Mouse (Mus musculus) mesoderm, embryonic 11.5 days (tissue): ENCODE data around the gene Asrgl1.
"Not testable (repeated sequence)": the region's sequence is repeated elsewhere in the genome, so short reads cannot be mapped to it uniquely, and the experiment has no call there.

Experiments
- DNase-seq: peaks from one replicate; pipeline ENCODE4 v3.0.0-alpha.2; 2012; ENCODE audit warnings: low read depth, low spot score

Asrgl1 gene

GRCm38 (mm10) chr19:9105101-9105685 is 30.2 kb downstream of the Asrgl1 start:
- DNase-seq, result no peak

- no peak for DNase-seq
These were observed 31.4 kb downstream of the Asrgl1 start for GRCm38 (mm10) chr19:9103986-9104385.

- DNase-seq, result no peak
These were observed 34.4 kb downstream of the Asrgl1 start for GRCm38 (mm10) chr19:9101062-9101457.

DNA sequence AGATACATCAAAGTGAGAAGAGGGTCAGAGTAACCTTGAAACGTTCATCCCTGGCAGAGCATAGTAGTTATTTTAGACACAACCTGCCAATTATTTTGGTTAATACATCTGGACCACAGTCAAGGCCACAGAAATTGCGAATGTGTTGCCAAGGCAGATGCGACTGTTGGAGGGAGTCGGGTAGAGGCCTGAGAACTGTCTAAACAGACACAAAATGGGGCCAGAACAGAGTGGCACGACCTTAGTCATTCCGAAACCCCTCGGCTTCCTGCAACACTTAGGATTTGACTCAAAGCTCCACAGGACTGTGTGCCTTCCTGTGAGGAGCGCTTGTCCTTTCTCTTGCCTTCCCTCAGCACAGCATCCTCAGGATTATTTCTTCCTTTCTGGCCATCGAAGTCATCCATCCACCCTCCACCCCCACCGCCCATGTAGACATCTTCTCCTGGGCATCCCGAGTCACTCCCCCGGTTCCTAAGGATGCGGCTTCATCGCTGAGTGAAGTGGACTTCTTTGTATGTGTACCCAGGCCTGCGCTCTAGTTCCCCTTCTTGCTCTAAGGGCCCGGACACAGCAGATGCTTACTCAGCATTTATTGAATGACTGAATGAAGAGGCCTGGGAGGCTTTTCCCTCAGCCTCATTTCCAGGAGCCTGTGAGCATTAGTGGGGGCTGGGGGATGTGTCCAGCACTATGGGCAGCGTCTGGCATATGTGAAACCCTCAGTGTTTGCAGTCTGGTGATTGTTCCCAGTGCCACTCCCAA is 35.0 kb downstream of the Asrgl1 start:
- no peak for DNase-seq

GRCm38 (mm10) chr19:9099751-9100150 is 35.7 kb downstream of the Asrgl1 start:
- no peak for DNase-seq

DNA sequence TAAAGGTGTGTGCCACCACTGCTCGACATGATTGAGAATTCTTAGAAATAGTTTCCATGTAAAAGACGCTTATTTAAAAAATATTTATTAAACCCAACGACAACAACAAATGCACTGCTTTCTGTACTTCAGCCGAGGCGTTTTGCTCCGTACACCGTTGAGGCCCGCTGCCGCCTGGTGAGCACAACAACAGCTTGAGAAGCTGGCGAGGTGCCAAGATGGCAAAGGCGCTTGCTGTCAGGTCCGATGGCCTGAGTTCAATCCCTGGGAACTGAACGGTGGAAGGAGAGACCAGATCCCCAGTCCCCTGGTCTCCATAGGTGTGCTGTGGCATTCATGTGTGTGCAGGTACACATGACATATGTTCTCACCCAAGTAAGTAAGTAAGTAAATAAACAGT is 38.0 kb downstream of the Asrgl1 start:
- DNase-seq, result no peak

- DNase-seq, result no peak
These were observed 40.3 kb downstream of the Asrgl1 start for GRCm38 (mm10) chr19:9095111-9095510.

DNA sequence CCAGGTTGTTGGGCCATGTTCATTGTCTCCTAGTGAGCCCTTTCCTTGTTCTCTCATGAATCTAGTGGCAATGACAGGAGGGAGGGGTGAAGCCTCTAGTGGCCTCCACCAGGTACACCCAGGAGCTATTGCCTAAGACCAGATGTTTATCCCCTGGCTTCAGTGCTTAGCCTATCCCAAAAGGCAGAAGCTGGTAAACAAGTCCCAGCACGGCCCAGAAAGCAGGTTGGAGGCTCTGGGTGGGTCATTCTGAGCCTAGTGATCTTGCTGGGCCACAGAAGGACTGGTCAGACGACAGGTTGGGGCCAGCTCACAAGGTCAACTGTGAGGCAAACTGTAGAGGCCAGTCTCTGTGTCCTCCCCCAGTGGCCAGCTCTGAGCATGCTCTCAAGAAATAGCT is 44.7 kb downstream of the Asrgl1 start:
- DNase-seq, result no peak

GRCm38 (mm10) chr19:9090191-9090590 is 45.2 kb downstream of the Asrgl1 start:
- no peak for DNase-seq

DNA sequence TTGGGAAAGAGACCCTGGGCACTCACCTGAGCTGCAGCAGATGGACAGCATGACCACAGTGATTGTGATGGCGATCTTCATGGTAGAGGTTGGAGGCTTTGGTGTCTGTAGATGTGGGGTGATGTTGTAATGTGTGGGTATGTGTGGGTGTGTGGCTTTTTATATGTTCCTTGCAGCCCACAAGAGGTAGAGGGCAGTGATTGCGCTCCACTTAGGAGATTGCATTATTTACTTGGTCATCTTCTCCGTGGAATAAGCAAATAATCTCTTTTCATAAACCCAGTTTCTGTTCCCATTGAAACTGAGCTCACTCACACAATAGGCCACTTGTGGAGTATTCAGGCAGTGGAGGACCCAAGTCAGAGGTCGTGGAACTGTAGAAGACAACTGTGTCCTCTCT is 47.6 kb downstream of the Asrgl1 start, which contains the start of gene Scgb1a1:
Scgb1a1 (minus strand) TSS at position 138 of the 400 bp plus-strand sequence.
- DNase-seq, result no peak

GRCm38 (mm10) chr19:9083892-9084291 is 51.5 kb downstream of the Asrgl1 start:
- not testable (repeated sequence) for DNase-seq

DNA sequence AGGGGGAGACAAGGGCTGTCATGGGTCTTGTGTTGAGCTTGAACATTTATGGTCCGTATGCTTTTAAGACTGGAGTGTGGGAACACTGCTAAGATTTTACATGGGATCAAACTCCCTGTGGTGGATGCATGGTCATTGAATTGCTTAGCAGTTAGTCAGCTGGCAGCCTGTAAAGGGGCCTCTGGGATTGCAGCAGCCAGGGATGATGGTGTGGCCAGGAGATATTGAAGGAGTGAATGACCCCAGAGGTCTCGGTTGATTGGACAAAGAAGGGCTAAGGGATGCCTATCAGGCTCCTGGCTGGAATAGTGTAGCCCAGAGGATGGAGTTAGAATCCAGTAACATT is 52.5 kb downstream of the Asrgl1 start:
- DNase-seq, result no peak

DNA sequence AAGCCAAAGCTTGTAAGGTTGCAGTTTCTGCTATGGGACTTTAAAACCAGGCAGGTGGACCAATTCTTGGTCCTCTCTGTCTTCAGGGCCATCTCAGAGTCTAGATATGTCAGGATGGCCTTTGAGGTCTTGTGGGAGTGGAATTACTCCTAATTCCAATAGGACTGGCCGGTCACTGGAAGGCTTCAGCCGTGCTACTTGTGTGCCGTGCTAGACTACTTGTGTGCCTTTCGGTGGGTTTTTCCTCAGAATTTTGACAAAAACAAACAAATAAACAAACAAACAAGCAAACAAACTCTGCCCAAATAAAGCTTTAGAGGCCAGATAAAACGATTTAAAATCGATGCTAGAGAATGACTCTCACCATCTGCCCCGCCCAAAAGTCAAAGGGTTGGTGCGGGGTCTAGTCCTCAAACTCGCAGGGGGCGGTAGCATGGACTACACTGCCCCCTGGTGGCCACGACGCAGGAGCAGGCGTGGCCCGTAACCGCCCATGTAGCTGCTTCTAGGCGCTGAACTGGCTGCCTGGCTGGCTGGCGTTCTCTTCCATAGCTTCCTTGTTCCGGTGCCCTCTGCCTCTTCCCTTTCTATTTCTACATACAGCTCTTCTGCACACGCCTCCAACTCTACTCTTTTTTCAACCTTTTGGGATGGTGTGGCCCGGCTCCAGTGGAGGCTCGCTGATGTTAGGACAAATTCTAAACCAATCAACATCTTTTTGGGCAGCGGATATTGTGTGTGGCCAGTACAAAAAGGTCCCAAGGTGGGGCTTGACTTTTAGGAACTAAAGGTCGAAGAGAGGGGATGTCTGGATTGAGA is 53.0 kb downstream of the Asrgl1 start:
- DNase-seq, result peak; percentile 91

DNA sequence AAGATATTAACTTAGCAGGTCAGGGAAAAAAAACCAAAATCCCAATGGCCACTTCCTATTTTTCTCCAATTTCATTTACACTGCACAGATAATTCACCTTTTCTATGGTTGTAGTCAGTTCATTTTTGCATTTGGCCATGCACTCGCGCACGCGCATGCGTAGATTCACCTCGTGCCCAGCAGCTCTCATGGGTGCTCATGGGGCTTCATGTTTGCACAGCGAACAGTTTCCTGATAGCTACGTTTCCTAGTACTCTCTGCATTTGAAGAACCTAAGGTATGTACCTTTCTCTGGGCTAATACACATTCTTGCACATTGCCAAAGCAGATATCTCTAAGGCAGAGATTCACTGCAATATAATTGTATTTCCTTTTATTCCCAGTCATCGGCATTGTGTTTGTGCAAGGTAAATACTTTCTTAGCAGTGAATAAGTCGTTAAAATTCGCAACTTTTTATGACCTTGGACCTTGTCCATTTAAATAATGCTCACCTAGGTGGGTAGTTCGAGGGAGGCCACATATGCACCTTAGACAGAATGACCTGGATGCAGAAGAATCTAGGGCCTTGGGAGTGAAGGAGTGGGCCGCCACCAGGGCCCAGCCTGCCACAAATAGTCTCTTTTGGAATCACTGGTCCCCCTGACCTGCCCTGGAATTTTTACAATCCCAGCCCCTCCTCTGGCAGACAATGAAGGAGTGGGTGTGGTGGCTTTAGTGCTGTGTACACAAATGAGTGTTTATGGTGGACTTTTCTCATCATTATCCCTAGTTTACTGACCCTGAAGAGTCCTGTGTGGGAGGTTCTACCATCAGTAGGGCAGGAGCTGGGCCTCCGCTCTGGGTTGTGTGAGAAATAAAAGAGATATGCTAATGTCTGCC is 53.9 kb downstream of the Asrgl1 start:
- DNase-seq, result no peak

DNA sequence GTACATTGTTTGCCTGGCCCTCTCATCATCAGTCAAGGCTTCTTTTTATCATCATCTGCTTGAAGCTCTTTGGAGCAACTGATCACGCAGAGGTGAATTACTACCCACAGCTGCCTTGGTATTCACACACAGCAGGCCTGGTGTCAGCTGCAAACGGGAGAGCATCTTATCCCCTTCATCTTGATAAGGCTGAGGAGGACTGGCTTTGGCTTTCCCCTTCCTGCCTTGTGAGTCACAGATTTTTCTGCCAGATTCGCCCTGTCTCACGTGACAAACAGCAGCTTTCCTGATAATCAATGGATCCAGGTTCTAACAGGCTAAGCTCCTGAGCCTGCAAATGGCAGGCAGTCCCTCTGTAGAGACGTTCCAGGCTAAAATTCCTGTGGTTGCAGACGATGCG is 55.5 kb downstream of the Asrgl1 start:
- DNase-seq, result no peak

DNA sequence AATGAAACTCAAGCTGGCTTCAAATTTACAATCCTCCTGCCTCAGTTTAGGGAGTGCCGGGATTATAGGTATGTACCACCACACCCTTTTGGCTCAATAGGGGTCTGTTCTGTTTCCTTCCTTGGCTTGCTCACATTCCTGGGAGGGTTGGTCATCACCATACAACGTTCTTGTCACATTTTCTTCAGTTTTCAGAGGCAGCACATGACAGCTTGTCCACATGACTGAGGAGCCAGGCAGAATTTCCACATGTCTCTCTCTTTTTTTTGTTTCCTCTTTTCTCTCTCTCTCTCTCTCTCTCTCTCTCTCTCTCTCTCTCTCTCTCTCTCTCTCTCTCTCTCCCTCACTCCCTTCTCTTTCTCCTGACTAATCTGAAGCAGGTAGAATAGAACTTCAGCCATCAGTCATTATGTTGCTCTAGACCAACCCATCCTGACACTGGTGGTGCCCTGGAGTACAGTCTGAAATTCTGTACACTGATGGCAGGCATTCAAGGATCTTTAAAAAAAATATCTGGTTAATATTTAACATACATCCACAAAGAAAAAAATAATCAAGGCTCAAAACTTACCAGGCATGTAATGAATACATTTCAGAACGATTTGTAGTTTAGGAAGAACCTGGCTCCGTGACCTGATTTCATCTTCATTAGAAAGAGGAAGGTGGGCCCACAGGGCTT is 58.3 kb downstream of the Asrgl1 start:
- DNase-seq, result no peak

DNA sequence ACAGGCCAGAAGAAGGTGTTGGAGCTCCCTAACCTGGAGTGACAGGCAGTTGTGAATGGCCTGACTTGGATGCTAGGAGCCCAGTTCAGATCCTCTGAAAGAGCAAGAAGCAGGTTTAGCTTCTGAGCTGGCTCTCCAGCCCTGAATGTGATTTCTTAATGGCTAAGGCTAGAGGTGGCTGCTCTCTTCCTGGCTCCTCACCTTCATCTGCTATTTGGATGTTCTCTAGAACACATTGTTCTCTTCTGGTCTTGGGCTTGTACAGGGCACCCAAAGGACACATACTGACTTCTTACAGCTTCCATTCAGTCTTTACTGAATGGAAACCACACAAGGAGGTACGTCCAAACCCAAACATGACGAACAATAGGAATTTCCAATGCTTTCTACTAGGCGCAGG is 59.4 kb downstream of the Asrgl1 start:
- no peak for DNase-seq

- no peak for DNase-seq
These were observed 59.9 kb downstream of the Asrgl1 start for GRCm38 (mm10) chr19:9075558-9075957.

DNA sequence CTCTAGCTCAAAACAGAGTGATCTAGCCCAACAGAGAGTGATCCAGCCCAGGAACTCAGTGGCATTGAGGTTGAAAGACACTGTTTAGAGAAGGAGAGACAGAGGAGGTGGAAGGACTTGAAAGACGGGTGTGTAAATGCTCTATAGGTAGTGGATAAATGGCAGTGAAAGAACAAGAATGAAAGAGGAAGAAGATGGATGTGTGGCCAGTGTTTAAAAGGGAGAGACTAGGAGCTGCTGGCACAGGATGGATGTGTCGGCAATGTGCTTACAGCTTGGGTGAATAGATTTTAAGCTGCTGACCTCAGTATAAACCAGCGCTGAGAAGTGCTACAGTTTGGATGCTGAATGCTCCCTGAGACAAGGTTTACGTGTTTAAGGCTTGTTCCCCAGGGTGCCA is 61.0 kb downstream of the Asrgl1 start:
- DNase-seq, result no peak

- no peak for DNase-seq
These were observed 61.5 kb downstream of the Asrgl1 start for GRCm38 (mm10) chr19:9073776-9074411.

DNA sequence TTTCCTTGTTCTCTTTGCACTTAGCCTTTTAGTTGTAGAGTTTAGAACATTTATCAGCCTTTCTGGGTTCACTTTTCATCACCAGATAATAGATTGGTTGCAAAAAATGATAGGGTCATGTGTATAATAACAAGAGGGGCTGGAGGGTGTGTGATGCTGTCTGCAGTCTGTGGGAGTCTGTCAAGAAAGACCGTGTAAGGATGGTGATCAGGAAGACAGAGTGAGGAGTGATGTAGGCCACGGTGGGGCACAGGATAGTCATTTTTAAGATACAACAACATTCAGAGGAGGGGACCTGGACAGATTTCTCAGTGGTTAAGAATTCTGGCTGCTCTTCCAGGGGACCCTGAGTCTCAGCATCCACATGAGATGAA is 63.3 kb downstream of the Asrgl1 start:
- DNase-seq, result no peak
